Comparison of ENCODE assay signal across 12 mouse cellular contexts in genomic region chr4:151339421-151339820, GRCm38 (mm10).
DNase-seq lines count a peak whose midpoint lies in the region; ATAC-seq and TF ChIP-seq lines count a peak whose summit lies in the region.
"Had no signal": no experiment of that assay in that cellular context is flagged by ENCODE, and none has a peak within 500 bp of the region (broad histone marks: within the 10 kb centered on the region; RNA-seq: fewer than 3 reads in every experiment).

No protein-coding gene starts in this region.

- WGBS in heart, postnatal 0 days: 48% methylated on average over 7 of the region's 7 CpGs
- WGBS in heart, embryonic 10.5 days: 67% methylated on average over 7 of the region's 7 CpGs
- WGBS in kidney, postnatal 0 days: 48% methylated on average over 7 of the region's 7 CpGs

- H3K36me3 ChIP-seq in heart, postnatal 0 days (replicated peaks; ENCODE audit: control insufficient read depth, insufficient read depth, low read length): no peaks in the 10 kb centered on the region
- H3K36me3 ChIP-seq in heart, embryonic 10.5 days: no peaks in the 10 kb centered on the region
- H3K36me3 ChIP-seq in kidney, postnatal 0 days (ENCODE audit: insufficient read depth, low read length): no peaks in the 10 kb centered on the region
- H3K36me3 ChIP-seq: G1E had no signal

- no peak for ATAC-seq in heart, postnatal 0 days (ENCODE audit: insufficient read depth, low read depth)
- ATAC-seq in kidney, postnatal 0 days (replicated peaks; ENCODE audit: low FRiP score, low read depth): peak; percentile 68; the same call in 1 of the 2 replicates
- ATAC-seq in monocyte, adult 5-6 weeks (replicated peaks; ENCODE audit: insufficient number of reproducible peaks, low FRiP score, low TSS enrichment, poor library complexity, severe bottlenecking): no peak
- ATAC-seq: forebrain, embryonic 13.5 days; midbrain, embryonic 16.5 days had no signal

- H3K4me2 ChIP-seq in heart, postnatal 0 days (ENCODE audit: low read depth, low read length): no peak overlapping the region
- H3K4me2 ChIP-seq in kidney, postnatal 0 days (ENCODE audit: low read length): no peak overlapping the region
- H3K4me2 ChIP-seq: forebrain, embryonic 13.5 days had no signal

- peak; percentile 8 for DNase-seq in heart, postnatal 0 days (ENCODE audit: low spot score)
- DNase-seq in heart, embryonic 10.5 days (ENCODE audit: low spot score): no peak
- DNase-seq in urinary bladder, adult 18-20 months (ENCODE audit: low spot score in 2 of 2): peak; percentile 21 to 48
- no peak for DNase-seq in urinary bladder, postnatal 4 days (ENCODE audit: low spot score in 2 of 2)
- no peak for DNase-seq in kidney, postnatal 0 days (ENCODE audit: low spot score)
- peak; percentile 13 for DNase-seq in urinary bladder, postnatal 25 days (ENCODE audit: low spot score)
- DNase-seq in gastrocnemius, postnatal 10 days: no peak
- DNase-seq: liver had no signal

- no peak for TF ChIP-seq CTCF in heart, postnatal 0 days (IDR thresholded peaks at IDR 0.05; ENCODE audit: low read depth)
- no peak for TF ChIP-seq CTCF in kidney, postnatal 0 days (IDR thresholded peaks at IDR 0.05; ENCODE audit: low read depth)

- H3K4me1 ChIP-seq in heart, postnatal 0 days (ENCODE audit: control insufficient read depth, insufficient read depth): no peaks in the 10 kb centered on the region
- H3K4me1 ChIP-seq in heart, embryonic 10.5 days: peaks cover 13% of the 10 kb centered on the region
- no peaks in the 10 kb centered on the region for H3K4me1 ChIP-seq in kidney, postnatal 0 days (replicated peaks; ENCODE audit: insufficient read depth, low read length)

- no peak for TF ChIP-seq EP300 in heart, postnatal 0 days (IDR thresholded peaks at IDR 0.05; ENCODE audit: low read depth)

- no peak overlapping the region for H3K9ac ChIP-seq in heart, postnatal 0 days (replicated peaks; ENCODE audit: low read depth, low read length)
- H3K9ac ChIP-seq in kidney, postnatal 0 days (ENCODE audit: low read depth, low read length): no peak overlapping the region
- H3K9ac ChIP-seq: forebrain, embryonic 13.5 days had no signal

- no peak overlapping the region for H3K4me3 ChIP-seq in heart, postnatal 0 days (ENCODE audit: low read depth, low read length)
- H3K4me3 ChIP-seq in heart, embryonic 10.5 days: no peak overlapping the region
- H3K4me3 ChIP-seq in kidney, postnatal 0 days (replicated peaks; ENCODE audit: low read depth, low read length): no peak overlapping the region
- H3K4me3 ChIP-seq: forebrain, embryonic 13.5 days had no signal

- H3K27me3 ChIP-seq in heart, postnatal 0 days (ENCODE audit: control insufficient read depth, insufficient read depth, low read length): 0 out of 2 replicates have a peak, but pooled peaks cover 3% of the 10 kb centered on the region
- H3K27me3 ChIP-seq in heart, embryonic 10.5 days (ENCODE audit: insufficient read depth, poor library complexity, severe bottlenecking): peaks cover 16% of the 10 kb centered on the region; the same call in 1 of the 2 replicates
- no peaks in the 10 kb centered on the region for H3K27me3 ChIP-seq in kidney, postnatal 0 days (ENCODE audit: insufficient read depth, low read length)

- H3K27ac ChIP-seq in heart, postnatal 0 days (ENCODE audit: low read depth): no peak overlapping the region
- H3K27ac ChIP-seq in heart, embryonic 10.5 days: no peak overlapping the region
- H3K27ac ChIP-seq in kidney, postnatal 0 days: no peak overlapping the region
- H3K27ac ChIP-seq: forebrain, embryonic 13.5 days had no signal

- no peaks in the 10 kb centered on the region for H3K9me3 ChIP-seq in heart, postnatal 0 days (replicated peaks; ENCODE audit: control insufficient read depth, low read length)
- H3K9me3 ChIP-seq in heart, embryonic 10.5 days: no peaks in the 10 kb centered on the region
- H3K9me3 ChIP-seq in kidney, postnatal 0 days (replicated peaks; ENCODE audit: low read length): no peaks in the 10 kb centered on the region

Comparison
In these comparisons a context has a peak if more than half of its experiments do, and no peak if none do; other contexts are left out.
1. DNase-seq: peak in heart, postnatal 0 days (single experiment), urinary bladder, adult 18-20 months (2 of 2) and urinary bladder, postnatal 25 days (single experiment); none in heart, embryonic 10.5 days (single experiment), urinary bladder, postnatal 4 days (0 of 2), kidney, postnatal 0 days (single experiment) and gastrocnemius, postnatal 10 days (single experiment).